Mouse (Mus musculus): ENCODE measurements around the gene Cope. TPM values are rescaled to one million over a fixed set of nuclear protein-coding genes. Genes with fewer than 3 reads are reported as not detected.

Cope gene
- polyA plus RNA-seq, 1 experiment from 2014 or later = 366 TPM

GRCm38 (mm10) chr8:70344279-70344678 is 42.0 kb downstream of the Cope start:
- TF ChIP-seq EP300 (optimal IDR thresholded peaks at IDR 0.05) (no peak), CTCF (IDR thresholded peaks at IDR 0.05; ENCODE audit: low read depth) (no peak)
- Histone ChIP-seq H3K4me2 (replicated peaks; ENCODE audit: low read depth) (no peak overlapping the region), H3K36me3 (ENCODE audit: control insufficient read depth, insufficient read depth, low read length) (peaks cover 36% of the 10 kb centered on the region), H3K4me3 (ENCODE audit: low read depth, low read length) (no peak overlapping the region), H3K27me3 (ENCODE audit: control insufficient read depth, insufficient read depth, low read length) (no peaks in the 10 kb centered on the region), H3K9me3 (ENCODE audit: control insufficient read depth, low read length) (no peaks in the 10 kb centered on the region), H3K27ac (replicated peaks) (no peak overlapping the region), H3K4me1 (replicated peaks; ENCODE audit: control insufficient read depth, insufficient read depth) (no peaks in the 10 kb centered on the region), H3K9ac (ENCODE audit: low read length) (no peak overlapping the region)
- 78% methylated on average over 2 of the region's 2 CpGs for WGBS
- ATAC-seq (ENCODE audit: low FRiP score, low TSS enrichment) = no peak
- no peak for DNase-seq (ENCODE audit: low spot score)

DNA sequence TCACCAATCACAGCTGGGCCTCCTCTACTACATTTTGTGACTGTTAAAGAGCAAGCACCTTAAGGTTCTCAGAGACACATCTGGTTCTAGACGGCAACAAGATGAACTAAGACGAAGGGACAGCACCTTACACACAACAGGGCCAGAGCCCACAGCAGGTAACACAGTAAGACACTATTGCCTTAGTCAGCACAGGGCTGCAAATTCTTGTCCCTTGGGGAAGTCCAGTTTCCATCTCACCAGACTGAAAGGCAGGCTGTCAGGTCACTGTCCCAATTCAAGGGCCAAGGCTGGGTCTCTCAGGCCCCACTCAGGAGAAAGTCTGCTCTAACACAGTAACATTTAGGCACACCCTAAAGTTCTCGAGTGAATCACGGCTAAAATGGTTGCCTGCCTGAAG is 45.1 kb downstream of the Cope start:
- H3K4me3 ChIP-seq (ENCODE audit: low read depth, low read length) = no peak overlapping the region
- peaks cover 15% of the 10 kb centered on the region for H3K36me3 ChIP-seq (ENCODE audit: control insufficient read depth, insufficient read depth, low read length)
- no peak overlapping the region for H3K9ac ChIP-seq (ENCODE audit: low read length)
- WGBS = 69% methylated on average over 4 of the region's 4 CpGs
- no peak for DNase-seq (ENCODE audit: low spot score)
- H3K27ac ChIP-seq (replicated peaks) = no peak overlapping the region
- H3K4me2 ChIP-seq (replicated peaks; ENCODE audit: low read depth) = no peak overlapping the region
- ATAC-seq (ENCODE audit: low FRiP score, low TSS enrichment) = no peak
- TF ChIP-seq EP300 (optimal IDR thresholded peaks at IDR 0.05) (no peak), CTCF (IDR thresholded peaks at IDR 0.05; ENCODE audit: low read depth) (no peak)
- H3K27me3 ChIP-seq (ENCODE audit: control insufficient read depth, insufficient read depth, low read length) = no peaks in the 10 kb centered on the region
- peaks cover 9% of the 10 kb centered on the region; the same call in 1 of the 2 replicates for H3K4me1 ChIP-seq (replicated peaks; ENCODE audit: control insufficient read depth, insufficient read depth)
- no peaks in the 10 kb centered on the region for H3K9me3 ChIP-seq (ENCODE audit: control insufficient read depth, low read length)

DNA sequence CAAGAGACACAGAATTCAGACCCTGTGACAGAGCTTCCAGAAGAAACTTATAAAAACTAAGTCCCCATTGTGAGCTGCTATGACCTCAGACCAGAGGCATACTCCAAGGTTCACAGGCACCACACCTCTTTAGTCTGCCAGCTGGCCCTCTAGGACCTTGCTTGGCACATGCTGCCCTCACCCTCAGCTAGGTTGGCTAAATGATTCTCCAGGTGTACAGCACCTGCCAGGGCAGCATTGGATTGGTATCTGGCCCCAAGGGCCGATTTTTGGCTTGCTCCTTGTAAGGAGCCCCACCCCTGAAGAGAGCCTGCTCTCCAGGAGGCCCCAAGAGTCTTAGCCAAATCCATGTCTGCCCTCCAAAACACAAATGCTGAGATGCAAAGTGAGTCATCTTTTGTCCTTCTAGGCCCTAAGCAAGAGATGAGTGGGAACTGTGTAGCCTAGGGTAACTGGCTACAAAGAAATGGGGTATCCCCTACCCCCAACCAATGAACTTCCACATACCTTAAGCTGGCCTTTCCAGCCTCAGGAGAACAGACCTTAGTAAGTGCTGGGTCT is 45.6 kb downstream of the Cope start:
- Histone ChIP-seq H3K27me3 (ENCODE audit: control insufficient read depth, insufficient read depth, low read length) (no peaks in the 10 kb centered on the region), H3K27ac (replicated peaks) (no peak overlapping the region), H3K4me3 (ENCODE audit: low read depth, low read length) (no peak overlapping the region), H3K4me2 (replicated peaks; ENCODE audit: low read depth) (no peak overlapping the region), H3K4me1 (replicated peaks; ENCODE audit: control insufficient read depth, insufficient read depth) (peaks cover 9% of the 10 kb centered on the region; the same call in 1 of the 2 replicates), H3K9ac (ENCODE audit: low read length) (no peak overlapping the region), H3K36me3 (ENCODE audit: control insufficient read depth, insufficient read depth, low read length) (peaks cover 11% of the 10 kb centered on the region), H3K9me3 (ENCODE audit: control insufficient read depth, low read length) (no peaks in the 10 kb centered on the region)
- DNase-seq (ENCODE audit: low spot score) = no peak
- TF ChIP-seq EP300 (optimal IDR thresholded peaks at IDR 0.05) (no peak), CTCF (IDR thresholded peaks at IDR 0.05; ENCODE audit: low read depth) (no peak)
- WGBS = 88% methylated on average over 1 of the region's 1 CpGs
- ATAC-seq (ENCODE audit: low FRiP score, low TSS enrichment) = no peak

GRCm38 (mm10) chr8:70351035-70351999 is 49.0 kb downstream of the Cope start:
- H3K27me3 ChIP-seq (ENCODE audit: control insufficient read depth, insufficient read depth, low read length) = no peaks in the 10 kb centered on the region
- DNase-seq (ENCODE audit: low spot score) = peak; percentile 56
- 29% methylated on average over 15 of the region's 15 CpGs for WGBS
- H3K9ac ChIP-seq (ENCODE audit: low read length) = peak overlapping the region; percentile 97
- H3K36me3 ChIP-seq (ENCODE audit: control insufficient read depth, insufficient read depth, low read length) = peaks cover 6% of the 10 kb centered on the region
- no peaks in the 10 kb centered on the region for H3K9me3 ChIP-seq (ENCODE audit: control insufficient read depth, low read length)
- H3K4me2 ChIP-seq (replicated peaks; ENCODE audit: low read depth) = peak overlapping the region; percentile 94
- 0 out of 2 replicates have a peak, but pooled peaks have one; percentile 1 for ATAC-seq (ENCODE audit: low FRiP score, low TSS enrichment)
- peak overlapping the region; percentile 94 for H3K4me3 ChIP-seq (ENCODE audit: low read depth, low read length)
- TF ChIP-seq CTCF (IDR thresholded peaks at IDR 0.05; ENCODE audit: low read depth) (no peak), EP300 (optimal IDR thresholded peaks at IDR 0.05) (no peak)
- H3K27ac ChIP-seq (replicated peaks) = peak overlapping the region; percentile 92
- H3K4me1 ChIP-seq (replicated peaks; ENCODE audit: control insufficient read depth, insufficient read depth) = peaks cover 11% of the 10 kb centered on the region; the same call in 1 of the 2 replicates

DNA sequence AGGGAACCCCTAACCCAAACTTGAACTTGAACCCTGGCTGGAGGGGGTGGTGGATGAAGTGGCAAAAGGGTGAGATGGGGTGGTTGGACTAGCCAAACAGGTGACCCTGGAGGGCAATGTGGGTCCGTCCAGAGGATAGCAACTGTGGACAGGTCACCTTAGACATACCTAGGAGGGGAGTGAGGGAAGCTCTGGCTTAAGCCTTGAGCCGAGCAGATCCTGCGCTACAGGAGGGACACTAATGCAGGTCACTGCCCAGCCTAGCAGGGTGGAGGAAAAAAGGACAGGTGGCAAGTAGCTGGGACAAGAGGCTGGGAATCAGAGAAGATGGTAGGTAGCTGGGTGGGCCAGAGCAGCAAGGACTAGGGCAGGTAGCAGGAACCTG is 49.7 kb downstream of the Cope start:
- no peak for ATAC-seq (ENCODE audit: low FRiP score, low TSS enrichment)
- Histone ChIP-seq H3K9me3 (ENCODE audit: control insufficient read depth, low read length) (no peaks in the 10 kb centered on the region), H3K4me2 (replicated peaks; ENCODE audit: low read depth) (peak overlapping the region; percentile 94), H3K27me3 (ENCODE audit: control insufficient read depth, insufficient read depth, low read length) (no peaks in the 10 kb centered on the region), H3K36me3 (ENCODE audit: control insufficient read depth, insufficient read depth, low read length) (peaks cover 6% of the 10 kb centered on the region; the same call in 1 of the 2 replicates), H3K4me1 (replicated peaks; ENCODE audit: control insufficient read depth, insufficient read depth) (peaks cover 11% of the 10 kb centered on the region; the same call in 1 of the 2 replicates), H3K4me3 (ENCODE audit: low read depth, low read length) (peak overlapping the region; percentile 94), H3K27ac (replicated peaks) (peak overlapping the region; percentile 92), H3K9ac (ENCODE audit: low read length) (peak overlapping the region; percentile 97)
- TF ChIP-seq EP300 (optimal IDR thresholded peaks at IDR 0.05) (no peak), CTCF (IDR thresholded peaks at IDR 0.05; ENCODE audit: low read depth) (no peak)
- WGBS = 10% methylated on average over 3 of the region's 3 CpGs
- no peak for DNase-seq (ENCODE audit: low spot score)
